Mouse (Mus musculus): Measurements from ENCODE around the gene Sec62. TPM values are rescaled to one million over a fixed set of nuclear protein-coding genes. Genes with fewer than 3 reads are reported as not detected.

Gene Sec62
- polyA plus RNA-seq, 1 experiment from 2014 or later: 54.3 TPM

- 66% methylated on average over 4 of the region's 4 CpGs for WGBS
- Histone ChIP-seq H3K27me3 (replicated peaks) (no peaks in the 10 kb centered on the region), H3K4me1 (no peaks in the 10 kb centered on the region), H3K9ac (no peak overlapping the region), H3K4me2 (no peak overlapping the region), H3K27ac (replicated peaks) (no peak overlapping the region), H3K9me3 (no peaks in the 10 kb centered on the region), H3K36me3 (no peaks in the 10 kb centered on the region), H3K4me3 (no peak overlapping the region)
- ATAC-seq (ENCODE audit: extremely low read depth, insufficient number of reproducible peaks, low FRiP score, low TSS enrichment): no peak
Observed at GRCm38 (mm10) chr3:30772631-30773030, 20.0 kb upstream of the Sec62 start.

GRCm38 (mm10) chr3:30774677-30775076 is 18.0 kb upstream of the Sec62 start:
- WGBS: 83% methylated on average over 5 of the region's 5 CpGs
- Histone ChIP-seq H3K27ac (replicated peaks) (no peak overlapping the region), H3K4me1 (no peaks in the 10 kb centered on the region), H3K4me3 (no peak overlapping the region), H3K27me3 (replicated peaks) (no peaks in the 10 kb centered on the region), H3K9me3 (no peaks in the 10 kb centered on the region), H3K36me3 (no peaks in the 10 kb centered on the region), H3K4me2 (no peak overlapping the region), H3K9ac (no peak overlapping the region)
- no peak for ATAC-seq (ENCODE audit: extremely low read depth, insufficient number of reproducible peaks, low FRiP score, low TSS enrichment)

- no peak overlapping the region for H3K27ac ChIP-seq (replicated peaks)
- H3K9me3 ChIP-seq: no peaks in the 10 kb centered on the region
- no peak overlapping the region for H3K4me2 ChIP-seq
- no peak for ATAC-seq (ENCODE audit: extremely low read depth, insufficient number of reproducible peaks, low FRiP score, low TSS enrichment)
- H3K4me3 ChIP-seq: no peak overlapping the region
- no peaks in the 10 kb centered on the region for H3K4me1 ChIP-seq
- WGBS: 59% methylated on average over 5 of the region's 5 CpGs
- H3K36me3 ChIP-seq: no peaks in the 10 kb centered on the region
- H3K27me3 ChIP-seq (replicated peaks): no peaks in the 10 kb centered on the region
- H3K9ac ChIP-seq: no peak overlapping the region
Observed at GRCm38 (mm10) chr3:30777984-30778383, 14.7 kb upstream of the Sec62 start.

GRCm38 (mm10) chr3:30788531-30788930 is 4.1 kb upstream of the Sec62 start:
- no peaks in the 10 kb centered on the region for H3K27me3 ChIP-seq (replicated peaks)
- no peak overlapping the region for H3K27ac ChIP-seq (replicated peaks)
- H3K9ac ChIP-seq: no peak overlapping the region
- H3K4me2 ChIP-seq: no peak overlapping the region
- no peaks in the 10 kb centered on the region for H3K9me3 ChIP-seq
- no peak overlapping the region for H3K4me3 ChIP-seq
- no peak for ATAC-seq (ENCODE audit: extremely low read depth, insufficient number of reproducible peaks, low FRiP score, low TSS enrichment)
- H3K36me3 ChIP-seq: no peaks in the 10 kb centered on the region
- WGBS: 14% methylated on average over 5 of the region's 5 CpGs
- 0 out of 2 replicates have a peak, but pooled peaks cover 2% of the 10 kb centered on the region for H3K4me1 ChIP-seq

GRCm38 (mm10) chr3:30793403-30794221 is 937 bp downstream of the Sec62 start:
- WGBS: under 1% methylated on average over 61 of the region's 75 CpGs
- Histone ChIP-seq H3K4me3 (peak overlapping the region; percentile 99), H3K4me2 (peak overlapping the region; percentile 79), H3K4me1 (peaks cover 17% of the 10 kb centered on the region), H3K27ac (replicated peaks) (peak overlapping the region; percentile 94), H3K9ac (peak overlapping the region; percentile 99), H3K9me3 (no peaks in the 10 kb centered on the region), H3K27me3 (replicated peaks) (no peaks in the 10 kb centered on the region), H3K36me3 (no peaks in the 10 kb centered on the region)
- peak; percentile 69 for ATAC-seq (ENCODE audit: extremely low read depth, insufficient number of reproducible peaks, low FRiP score, low TSS enrichment)

GRCm38 (mm10) chr3:30802171-30802570 is 9.5 kb downstream of the Sec62 start:
- peaks cover 57% of the 10 kb centered on the region for H3K36me3 ChIP-seq
- no peak for ATAC-seq (ENCODE audit: extremely low read depth, insufficient number of reproducible peaks, low FRiP score, low TSS enrichment)
- WGBS: 79% methylated on average over 3 of the region's 3 CpGs

GRCm38 (mm10) chr3:30812881-30813280 is 20.2 kb downstream of the Sec62 start:
- Histone ChIP-seq H3K27ac (replicated peaks) (no peak overlapping the region), H3K4me1 (no peaks in the 10 kb centered on the region), H3K9me3 (no peaks in the 10 kb centered on the region), H3K9ac (no peak overlapping the region), H3K4me2 (no peak overlapping the region), H3K4me3 (no peak overlapping the region), H3K27me3 (replicated peaks) (no peaks in the 10 kb centered on the region), H3K36me3 (peaks cover 76% of the 10 kb centered on the region)
- WGBS: 54% methylated on average over 3 of the region's 3 CpGs
- ATAC-seq (ENCODE audit: extremely low read depth, insufficient number of reproducible peaks, low FRiP score, low TSS enrichment): no peak

More at GRCm38 (mm10) chr3:30802171-30802570, 9.5 kb downstream of the Sec62 start:
- Histone ChIP-seq H3K4me1 (no peaks in the 10 kb centered on the region), H3K9ac (no peak overlapping the region), H3K27me3 (replicated peaks) (no peaks in the 10 kb centered on the region), H3K27ac (replicated peaks) (no peak overlapping the region), H3K4me3 (no peak overlapping the region), H3K4me2 (no peak overlapping the region), H3K9me3 (no peaks in the 10 kb centered on the region)

- Histone ChIP-seq H3K27ac (replicated peaks) (no peak overlapping the region), H3K9me3 (no peaks in the 10 kb centered on the region), H3K36me3 (peaks cover 75% of the 10 kb centered on the region), H3K4me3 (no peak overlapping the region), H3K4me1 (no peaks in the 10 kb centered on the region), H3K9ac (no peak overlapping the region), H3K4me2 (no peak overlapping the region), H3K27me3 (replicated peaks) (no peaks in the 10 kb centered on the region)
- ATAC-seq (ENCODE audit: extremely low read depth, insufficient number of reproducible peaks, low FRiP score, low TSS enrichment): no peak
- 95% methylated on average over 16 of the region's 16 CpGs for WGBS
Observed at GRCm38 (mm10) chr3:30818630-30819125, 26.0 kb downstream of the Sec62 start.

- peaks cover 51% of the 10 kb centered on the region for H3K36me3 ChIP-seq
- H3K4me1 ChIP-seq: no peaks in the 10 kb centered on the region
- no peak overlapping the region for H3K4me2 ChIP-seq
- no peak overlapping the region for H3K27ac ChIP-seq (replicated peaks)
- WGBS: 88% methylated on average over 8 of the region's 8 CpGs
- H3K9ac ChIP-seq: no peak overlapping the region
- no peak for ATAC-seq (ENCODE audit: extremely low read depth, insufficient number of reproducible peaks, low FRiP score, low TSS enrichment)
- no peaks in the 10 kb centered on the region for H3K9me3 ChIP-seq
- no peak overlapping the region for H3K4me3 ChIP-seq
- no peaks in the 10 kb centered on the region for H3K27me3 ChIP-seq (replicated peaks)
Observed at GRCm38 (mm10) chr3:30822163-30822562, 29.5 kb downstream of the Sec62 start.

GRCm38 (mm10) chr3:30826069-30826468 is 33.4 kb downstream of the Sec62 start:
- no peak overlapping the region for H3K4me2 ChIP-seq
- no peak overlapping the region for H3K9ac ChIP-seq
- ATAC-seq (ENCODE audit: extremely low read depth, insufficient number of reproducible peaks, low FRiP score, low TSS enrichment): no peak
- H3K4me3 ChIP-seq: no peak overlapping the region
- no peaks in the 10 kb centered on the region for H3K4me1 ChIP-seq
- no peaks in the 10 kb centered on the region for H3K27me3 ChIP-seq (replicated peaks)
- no peak overlapping the region for H3K27ac ChIP-seq (replicated peaks)
- H3K9me3 ChIP-seq: no peaks in the 10 kb centered on the region
- WGBS: 92% methylated on average over 5 of the region's 5 CpGs
- H3K36me3 ChIP-seq: peaks cover 14% of the 10 kb centered on the region

GRCm38 (mm10) chr3:30831848-30832606 is 39.4 kb downstream of the Sec62 start:
- no peak for ATAC-seq (ENCODE audit: extremely low read depth, insufficient number of reproducible peaks, low FRiP score, low TSS enrichment)
- Histone ChIP-seq H3K27me3 (replicated peaks) (no peaks in the 10 kb centered on the region), H3K4me1 (no peaks in the 10 kb centered on the region), H3K9me3 (no peaks in the 10 kb centered on the region), H3K36me3 (no peaks in the 10 kb centered on the region), H3K27ac (replicated peaks) (no peak overlapping the region), H3K9ac (no peak overlapping the region), H3K4me2 (no peak overlapping the region), H3K4me3 (no peak overlapping the region)
- WGBS: 59% methylated on average over 15 of the region's 15 CpGs

Data from heart, embryonic 13.5 days (tissue).